Mouse (Mus musculus): Measurements from ENCODE around the gene Rpa1.
"Not testable (repeated sequence)": the region's sequence is repeated elsewhere in the genome, so short reads cannot be mapped to it uniquely, and the experiment has no call there.

Rpa1 gene

GRCm38 (mm10) chr11:75348199-75348889, at the start of gene Rpa1, which contains the start of gene Smyd4:
Gene Rpa1, minus strand, starts transcription at chr11:75348324.
Gene Smyd4, plus strand, starts transcription at chr11:75348433.
- in situ Hi-C loops (cut with MboI; ENCODE audit: low pct_unique_long_range_greater_than_20kb in 1 of 2, low sequenced_read_pairs in 2 of 2, unreplicated experiment in 1 of 2): no loop called here

- in situ Hi-C loops (cut with MboI; ENCODE audit: low pct_unique_long_range_greater_than_20kb in 1 of 2, low sequenced_read_pairs in 2 of 2, unreplicated experiment in 1 of 2): no loop called here
These were observed 49.3 kb upstream of the Rpa1 start for GRCm38 (mm10) chr11:75397452-75397851.

GRCm38 (mm10) chr11:75395611-75396010, 47.5 kb upstream of the Rpa1 start:
- in situ Hi-C loops (cut with MboI; ENCODE audit: low pct_unique_long_range_greater_than_20kb in 1 of 2, low sequenced_read_pairs in 2 of 2, unreplicated experiment in 1 of 2): no loop called here

GRCm38 (mm10) chr11:75383529-75383928, 35.4 kb upstream of the Rpa1 start:
- in situ Hi-C loops (cut with MboI; ENCODE audit: low pct_unique_long_range_greater_than_20kb in 1 of 2, low sequenced_read_pairs in 2 of 2, unreplicated experiment in 1 of 2): not testable (repeated sequence)

GRCm38 (mm10) chr11:75378786-75379185, 30.7 kb upstream of the Rpa1 start:
- in situ Hi-C loops (cut with MboI; ENCODE audit: low pct_unique_long_range_greater_than_20kb in 1 of 2, low sequenced_read_pairs in 2 of 2, unreplicated experiment in 1 of 2): not testable (repeated sequence)

GRCm38 (mm10) chr11:75377125-75377524, 29.0 kb upstream of the Rpa1 start:
- in situ Hi-C loops (cut with MboI; ENCODE audit: low pct_unique_long_range_greater_than_20kb in 1 of 2, low sequenced_read_pairs in 2 of 2, unreplicated experiment in 1 of 2): no loop called here

- in situ Hi-C loops (cut with MboI; ENCODE audit: low pct_unique_long_range_greater_than_20kb in 1 of 2, low sequenced_read_pairs in 2 of 2, unreplicated experiment in 1 of 2): no loop called here
These were observed 7.4 kb upstream of the Rpa1 start for GRCm38 (mm10) chr11:75355475-75355874.

GRCm38 (mm10) chr11:75351225-75351624, 3.1 kb upstream of the Rpa1 start:
- in situ Hi-C loops (cut with MboI; ENCODE audit: low pct_unique_long_range_greater_than_20kb in 1 of 2, low sequenced_read_pairs in 2 of 2, unreplicated experiment in 1 of 2): no loop called here

GRCm38 (mm10) chr11:75348890-75349261, 752 bp upstream of the Rpa1 start:
- in situ Hi-C loops (cut with MboI; ENCODE audit: low pct_unique_long_range_greater_than_20kb in 1 of 2, low sequenced_read_pairs in 2 of 2, unreplicated experiment in 1 of 2): no loop called here

- in situ Hi-C loops (cut with MboI; ENCODE audit: low pct_unique_long_range_greater_than_20kb in 1 of 2, low sequenced_read_pairs in 2 of 2, unreplicated experiment in 1 of 2): no loop called here
These were observed 528 bp downstream of the Rpa1 start for GRCm38 (mm10) chr11:75347596-75347995.

GRCm38 (mm10) chr11:75347188-75347585, 937 bp downstream of the Rpa1 start:
- in situ Hi-C loops (cut with MboI; ENCODE audit: low pct_unique_long_range_greater_than_20kb in 1 of 2, low sequenced_read_pairs in 2 of 2, unreplicated experiment in 1 of 2): no loop called here

GRCm38 (mm10) chr11:75346556-75347187, 1.5 kb downstream of the Rpa1 start:
- in situ Hi-C loops (cut with MboI; ENCODE audit: low pct_unique_long_range_greater_than_20kb in 1 of 2, low sequenced_read_pairs in 2 of 2, unreplicated experiment in 1 of 2): no loop called here

- in situ Hi-C loops (cut with MboI; ENCODE audit: low pct_unique_long_range_greater_than_20kb in 1 of 2, low sequenced_read_pairs in 2 of 2, unreplicated experiment in 1 of 2): no loop called here
These were observed 3.4 kb downstream of the Rpa1 start for GRCm38 (mm10) chr11:75344716-75345115.

GRCm38 (mm10) chr11:75344163-75344562, 4.0 kb downstream of the Rpa1 start:
- in situ Hi-C loops (cut with MboI; ENCODE audit: low pct_unique_long_range_greater_than_20kb in 1 of 2, low sequenced_read_pairs in 2 of 2, unreplicated experiment in 1 of 2): no loop called here

- in situ Hi-C loops (cut with MboI; ENCODE audit: low pct_unique_long_range_greater_than_20kb in 1 of 2, low sequenced_read_pairs in 2 of 2, unreplicated experiment in 1 of 2): no loop called here
These were observed 5.0 kb downstream of the Rpa1 start for GRCm38 (mm10) chr11:75343096-75343495.

GRCm38 (mm10) chr11:75340698-75341345, 7.3 kb downstream of the Rpa1 start:
- in situ Hi-C loops (cut with MboI; ENCODE audit: low pct_unique_long_range_greater_than_20kb in 1 of 2, low sequenced_read_pairs in 2 of 2, unreplicated experiment in 1 of 2): no loop called here

GRCm38 (mm10) chr11:75340076-75340475, 8.0 kb downstream of the Rpa1 start:
- in situ Hi-C loops (cut with MboI; ENCODE audit: low pct_unique_long_range_greater_than_20kb in 1 of 2, low sequenced_read_pairs in 2 of 2, unreplicated experiment in 1 of 2): no loop called here

GRCm38 (mm10) chr11:75337246-75337645, 10.9 kb downstream of the Rpa1 start:
- in situ Hi-C loops (cut with MboI; ENCODE audit: low pct_unique_long_range_greater_than_20kb in 1 of 2, low sequenced_read_pairs in 2 of 2, unreplicated experiment in 1 of 2): no loop called here

- in situ Hi-C loops (cut with MboI; ENCODE audit: low pct_unique_long_range_greater_than_20kb in 1 of 2, low sequenced_read_pairs in 2 of 2, unreplicated experiment in 1 of 2): no loop called here
These were observed 11.4 kb downstream of the Rpa1 start for GRCm38 (mm10) chr11:75336676-75337075.

GRCm38 (mm10) chr11:75325969-75326311, 22.2 kb downstream of the Rpa1 start:
- in situ Hi-C loops (cut with MboI; ENCODE audit: low pct_unique_long_range_greater_than_20kb in 1 of 2, low sequenced_read_pairs in 2 of 2, unreplicated experiment in 1 of 2): no loop called here
